Mouse (Mus musculus) kidney, postnatal 0 days (tissue): ENCODE results near the gene Mrpl41. TPM values are rescaled to one million over a fixed set of nuclear protein-coding genes. Genes with fewer than 3 reads are reported as not detected.
"Not testable (repeated sequence)": the region's sequence is repeated elsewhere in the genome, so short reads cannot be mapped to it uniquely, and the experiment has no call there.

ENCODE experiments used
- ATAC-seq: fragments of 200-750 bp; cut with Nextera tagmentation; replicated peaks from 2 replicates; pipeline ENCODE4 v1.8.0; 2017; ENCODE audit warnings: low read depth, moderate number of reproducible peaks, moderate TSS enrichment, moderate library complexity; ENCODE audit not compliant: low FRiP score
- DNase-seq: peaks from one replicate; pipeline ENCODE4 v3.0.0-alpha.2; 2016; ENCODE audit warnings: low spot score
- H3K27ac ChIP-seq: fragments of 300-500 bp; sonication (generic); 2 replicates; pipeline ENCODE4 v1.5.1; 2014; ENCODE audit warnings: mild to moderate bottlenecking
- H3K27me3 ChIP-seq: fragments of 300-500 bp; sonication (generic); 2 replicates; pipeline ENCODE4 v1.6.1; 2014; ENCODE audit warnings: low read length, mixed read lengths; ENCODE audit not compliant: insufficient read depth
- H3K36me3 ChIP-seq: fragments of 300-500 bp; sonication (generic); 2 replicates; pipeline ENCODE4 v1.6.1; 2014; ENCODE audit warnings: low read length, mixed read lengths; ENCODE audit not compliant: insufficient read depth
- H3K4me1 ChIP-seq: fragments of 300-500 bp; sonication (generic); replicated peaks from 2 replicates; pipeline ENCODE4 v1.6.1; 2014; ENCODE audit warnings: antibody characterized with exemption, low read length, mixed read lengths; ENCODE audit not compliant: insufficient read depth
- H3K4me2 ChIP-seq: fragments of 300-500 bp; sonication (generic); 2 replicates; pipeline ENCODE4 v1.6.1; 2014; ENCODE audit warnings: mild to moderate bottlenecking, low read length, moderate library complexity, mixed read lengths
- H3K4me3 ChIP-seq: fragments of 300-500 bp; sonication (generic); replicated peaks from 2 replicates; pipeline ENCODE4 v1.5.1; 2014; ENCODE audit warnings: low read depth, low read length
- H3K9ac ChIP-seq: fragments of 300-500 bp; sonication (generic); 2 replicates; pipeline ENCODE4 v1.6.1; 2014; ENCODE audit warnings: low read depth, low read length
- H3K9me3 ChIP-seq: fragments of 300-500 bp; sonication (generic); replicated peaks from 2 replicates; pipeline ENCODE4 v1.6.1; 2016; ENCODE audit warnings: low read length, inconsistent platforms, mixed read lengths
- CTCF ChIP-seq: IDR thresholded peaks from 2 replicates; pipeline ENCODE4 v1.5.1; 2016; ENCODE audit warnings: antibody characterized with exemption, low read depth, mild to moderate bottlenecking, moderate library complexity
- WGBS: fragments of 180-500 bp; shearing (Covaris S2); extraction: QIAGEN DNeasy Blood & Tissue Kit; methylation state at CpG from one replicate; pipeline ENCODE4 v1.1.7; 2014; 5-methylcytosine and 5-hydroxymethylcytosine counted together
- polyA plus RNA-seq: library from polyadenylated mRNA; unstranded; fragments of >200 nt; fragmentation: Nextera tagmentation; extraction: Ambion mirVana; gene quantifications from 2 replicates; pipeline ENCODE4 v1.2.1, GENCODE M21; 2015

The Mrpl41 gene
- polyA plus RNA-seq, 1 experiment from 2014 or later: 157 TPM

DNA sequence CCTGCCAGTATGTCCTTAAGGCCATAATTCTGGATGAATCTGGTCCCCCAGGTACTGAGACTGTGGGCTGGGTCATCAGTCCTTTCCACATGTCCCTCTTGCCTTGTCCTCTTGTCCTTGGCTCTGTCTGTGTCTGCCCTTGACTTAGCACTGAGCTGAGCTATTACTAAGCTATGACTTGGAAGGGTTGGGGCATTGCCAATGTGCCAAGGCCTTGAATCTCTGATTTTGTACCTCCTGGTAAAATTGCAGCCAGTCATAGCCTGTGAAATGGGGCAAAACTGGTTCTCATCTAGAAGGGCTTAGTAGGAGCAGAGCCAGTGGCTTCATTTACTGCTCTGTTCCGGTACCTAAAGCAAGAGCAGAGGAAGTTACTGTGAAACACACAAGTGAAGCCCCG, 21.6 kb upstream of the Mrpl41 start:
- no peaks in the 10 kb centered on the region for H3K27me3 ChIP-seq
- DNase-seq (no peak), ATAC-seq (no peak)
- no peaks in the 10 kb centered on the region for H3K36me3 ChIP-seq
- no peak overlapping the region for H3K4me2 ChIP-seq
- H3K9me3 ChIP-seq: no peaks in the 10 kb centered on the region
- no peak overlapping the region for H3K9ac ChIP-seq
- H3K4me1 ChIP-seq: no peaks in the 10 kb centered on the region
- no peak overlapping the region for H3K27ac ChIP-seq
- 90% methylated on average over 2 of the region's 2 CpGs for WGBS
- no peak for TF ChIP-seq CTCF
- no peak overlapping the region for H3K4me3 ChIP-seq

DNA sequence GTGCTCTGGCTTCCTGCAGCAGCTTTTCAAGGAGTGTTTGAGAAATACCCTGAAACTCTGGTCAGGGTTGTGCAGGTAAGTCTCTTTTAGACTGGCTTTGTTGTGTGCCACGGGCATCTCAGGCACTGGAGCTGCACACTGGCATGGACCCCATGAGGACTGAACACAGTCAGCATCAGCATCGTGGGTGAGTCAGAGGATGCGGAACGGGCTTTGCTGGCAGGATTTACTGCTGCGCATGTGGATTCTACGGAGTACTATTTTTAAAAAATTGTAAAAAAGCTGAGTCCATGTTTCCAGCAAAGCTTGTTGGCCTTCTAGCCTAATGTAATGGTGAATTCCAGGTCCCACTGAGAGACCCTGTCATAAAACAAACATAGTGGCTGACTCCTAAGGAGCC, 20.4 kb upstream of the Mrpl41 start:
- WGBS: 89% methylated on average over 6 of the region's 6 CpGs
- Histone ChIP-seq H3K9me3 (no peaks in the 10 kb centered on the region), H3K4me1 (no peaks in the 10 kb centered on the region), H3K27me3 (no peaks in the 10 kb centered on the region), H3K4me2 (no peak overlapping the region), H3K27ac (no peak overlapping the region), H3K9ac (no peak overlapping the region), H3K4me3 (no peak overlapping the region), H3K36me3 (no peaks in the 10 kb centered on the region)
- DNase-seq (no peak), ATAC-seq (no peak)
- no peak for TF ChIP-seq CTCF

DNA sequence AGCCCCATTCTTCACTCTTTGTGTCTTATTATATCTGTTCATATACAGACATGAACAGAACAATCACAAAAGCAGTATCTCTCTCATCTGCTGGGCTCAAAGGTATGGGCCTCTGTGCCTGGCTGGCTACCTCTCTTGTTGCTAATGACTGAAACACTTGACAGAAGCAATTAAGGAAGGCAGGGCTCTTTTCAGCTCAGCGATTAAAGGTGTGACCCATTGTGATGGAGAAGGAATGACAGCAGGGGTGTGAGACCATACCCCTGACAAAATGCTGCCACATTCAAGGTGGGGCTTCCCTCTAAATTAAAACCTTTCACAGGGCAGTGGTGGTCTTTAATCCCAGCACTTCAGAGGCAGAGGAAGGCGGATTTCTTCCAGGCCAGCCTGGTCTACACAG, 12.9 kb upstream of the Mrpl41 start:
- Histone ChIP-seq H3K4me2 (no peak overlapping the region), H3K9me3 (no peaks in the 10 kb centered on the region), H3K4me3 (no peak overlapping the region), H3K27ac (no peak overlapping the region), H3K9ac (no peak overlapping the region), H3K36me3 (0 out of 2 replicates have a peak, but pooled peaks cover 2% of the 10 kb centered on the region), H3K27me3 (no peaks in the 10 kb centered on the region), H3K4me1 (no peaks in the 10 kb centered on the region)
- WGBS: 56% methylated on average over 2 of the region's 2 CpGs
- ATAC-seq (no peak), DNase-seq (no peak)
- TF ChIP-seq CTCF: no peak

DNA sequence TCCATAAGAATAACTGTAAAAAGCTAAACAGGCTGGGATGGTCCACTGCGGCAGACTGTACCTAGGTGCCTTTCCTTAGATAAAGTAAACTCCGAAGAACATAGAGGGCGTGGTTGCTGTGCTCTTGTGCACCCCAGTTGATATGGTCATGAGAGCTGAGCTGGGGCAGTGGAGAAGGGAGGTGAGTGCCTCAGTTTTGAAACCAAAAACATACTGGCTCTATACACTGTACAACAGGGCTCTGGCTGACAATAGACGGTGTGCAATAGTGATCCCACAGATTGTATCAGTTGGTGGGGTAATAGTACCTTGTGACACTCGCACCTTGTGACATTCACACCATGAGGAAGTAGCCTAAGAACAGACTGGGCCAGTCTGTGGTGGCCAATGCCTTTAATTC, 2.1 kb upstream of the Mrpl41 start:
- Histone ChIP-seq H3K4me3 (no peak overlapping the region), H3K4me1 (peaks cover 6% of the 10 kb centered on the region), H3K9me3 (no peaks in the 10 kb centered on the region), H3K27ac (no peak overlapping the region), H3K9ac (no peak overlapping the region), H3K36me3 (peaks cover 3% of the 10 kb centered on the region; the same call in 1 of the 2 replicates), H3K27me3 (no peaks in the 10 kb centered on the region), H3K4me2 (0 out of 2 replicates have a peak overlapping the region, but pooled peaks have one; percentile 5)
- DNase-seq: no peak
- ATAC-seq: no peak
- 93% methylated on average over 5 of the region's 5 CpGs for WGBS
- no peak for TF ChIP-seq CTCF

DNA sequence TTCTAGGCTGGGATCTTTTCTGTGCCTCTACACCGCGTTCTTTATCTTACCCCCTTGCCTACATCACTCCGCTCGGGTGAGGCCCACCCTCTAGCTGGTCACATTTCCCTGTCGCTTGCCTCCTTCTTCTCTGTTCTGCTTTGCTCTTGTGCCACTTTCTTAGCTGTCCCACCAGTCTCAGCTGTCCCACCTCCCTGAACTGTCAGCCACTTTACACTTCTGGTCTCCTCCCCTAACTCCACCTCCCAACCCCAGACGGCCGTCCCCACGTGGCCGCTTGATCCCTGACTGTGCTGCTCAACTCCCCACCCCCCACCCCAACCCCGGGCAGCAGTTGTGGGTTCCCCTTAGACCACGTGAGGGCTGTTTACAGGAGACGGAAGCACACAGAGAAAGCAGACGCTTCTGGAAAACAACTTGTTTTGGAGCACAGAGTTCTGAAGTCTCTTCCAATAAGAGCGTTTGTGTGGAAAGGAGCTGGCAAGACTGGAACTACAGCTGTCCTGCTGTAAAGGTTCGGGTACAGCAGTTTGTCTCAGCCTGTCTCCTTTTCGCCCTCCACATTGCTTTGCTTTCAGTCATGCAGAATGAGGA, 903 bp upstream of the Mrpl41 start, which contains the start of gene Pnpla7:
Gene Pnpla7 (plus strand): TSS at position 330 of the 594 bp plus-strand sequence.
- Histone ChIP-seq H3K4me3 (peak within 1 kb of the TSS; percentile 82), H3K27ac (peak within 1 kb of the TSS; percentile 95), H3K4me1 (peaks cover 6% of the 10 kb centered on the region), H3K27me3 (no peaks in the 10 kb centered on the region), H3K9me3 (no peaks in the 10 kb centered on the region), H3K9ac (peak within 1 kb of the TSS; percentile 76), H3K4me2 (peak within 1 kb of the TSS; percentile 94), H3K36me3 (peaks cover 12% of the 10 kb centered on the region; the same call in 1 of the 2 replicates)
- WGBS: under 1% methylated on average over 16 of the region's 16 CpGs
- no peak for TF ChIP-seq CTCF
- DNase-seq (peak; percentile 93), ATAC-seq (peak; percentile 68)

DNA sequence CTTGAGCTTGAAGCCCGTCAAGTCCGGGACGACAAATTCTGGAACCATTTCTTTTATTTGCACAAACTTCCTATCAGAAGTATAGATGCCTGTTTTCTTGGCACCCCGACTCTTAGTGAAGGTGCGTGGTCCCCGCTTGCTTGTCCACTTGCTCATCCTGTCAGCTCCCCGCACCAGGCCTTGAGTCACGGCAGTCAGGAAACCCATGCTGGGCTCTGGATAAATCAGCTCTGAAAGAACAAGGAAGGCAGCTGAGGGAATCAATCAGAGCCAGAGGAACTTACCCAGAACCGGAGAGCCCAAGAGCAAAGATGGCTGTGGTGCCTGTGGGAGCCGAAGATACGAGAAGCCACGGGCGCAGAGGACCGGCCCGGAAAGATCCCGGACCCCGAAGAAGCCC, 446 bp downstream of the Mrpl41 start:
- not testable (repeated sequence) for H3K9me3 ChIP-seq, H3K27me3 ChIP-seq, DNase-seq, ATAC-seq, H3K4me1 ChIP-seq
- Histone ChIP-seq H3K4me3 (peak overlapping the region; percentile 82), H3K36me3 (peaks cover 21% of the 10 kb centered on the region; the same call in 1 of the 2 replicates), H3K9ac (peak overlapping the region; percentile 76), H3K4me2 (peak overlapping the region; percentile 94), H3K27ac (peak overlapping the region; percentile 95)
- WGBS: under 1% methylated on average over 17 of the region's 17 CpGs

DNA sequence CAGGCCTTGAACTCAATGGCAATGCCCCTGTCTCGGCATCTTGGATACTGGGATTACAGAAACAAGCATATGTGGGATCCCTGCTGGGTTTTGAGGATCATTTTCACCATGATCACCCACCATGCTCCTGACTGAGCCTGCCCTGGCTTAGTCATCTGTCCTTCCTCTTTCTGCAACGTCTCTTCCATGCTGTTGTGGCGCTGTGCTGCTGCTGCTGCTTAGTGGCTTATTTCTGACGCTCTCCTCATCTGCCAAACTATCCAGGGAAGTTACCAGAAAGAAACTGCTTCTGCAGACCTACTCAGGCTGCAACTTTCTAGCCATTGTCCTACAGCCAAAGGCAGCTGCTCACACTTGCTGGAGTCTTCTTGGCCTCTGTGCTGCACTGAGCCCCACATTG, 4.5 kb downstream of the Mrpl41 start:
- DNase-seq (no peak), ATAC-seq (no peak)
- no peak for TF ChIP-seq CTCF
- Histone ChIP-seq H3K4me1 (peaks cover 6% of the 10 kb centered on the region), H3K4me2 (no peak overlapping the region), H3K27ac (no peak overlapping the region), H3K9me3 (no peaks in the 10 kb centered on the region), H3K27me3 (no peaks in the 10 kb centered on the region), H3K4me3 (no peak overlapping the region), H3K36me3 (peaks cover 44% of the 10 kb centered on the region), H3K9ac (no peak overlapping the region)
- WGBS: 77% methylated on average over 4 of the region's 4 CpGs
